Mouse (Mus musculus) hematopoietic stem cell, adult 5-6 weeks (primary cell): ENCODE measurements around the gene Mtmr4. TPM values are rescaled to one million over a fixed set of nuclear protein-coding genes. Genes with fewer than 3 reads are reported as not detected.

Experiments used
- ATAC-seq, 2 experiments: fragments of 125-278 bp in 1 of 2; replicated peaks in 1 of 2; 2 replicates each; pipeline ENCODE4 v1.8.0; 2016 to 2017; ENCODE audit warnings: inconsistent platforms in 2 of 2, mild to moderate bottlenecking in 2 of 2, moderate number of reproducible peaks in 2 of 2, low read depth in 1 of 2, moderate TSS enrichment in 1 of 2; ENCODE audit not compliant: low FRiP score in 2 of 2, poor library complexity in 2 of 2, severe bottlenecking in 2 of 2, insufficient read depth in 1 of 2, low TSS enrichment in 1 of 2
- total RNA-seq: library from RNA; stranded (forward); fragments of 172-1452, 232-1000 nt; gene quantifications from 2 replicates; pipeline ENCODE4 v1.2.3, GENCODE M21; 2017

The Mtmr4 gene
- total RNA-seq, 1 experiment from 2014 or later, result 21.1 TPM

GRCm38 (mm10) chr11:87579713-87580112, 12.2 kb upstream of the Mtmr4 start:
- no peak for ATAC-seq

- no peak for ATAC-seq
These were observed 11.3 kb upstream of the Mtmr4 start for GRCm38 (mm10) chr11:87580543-87581085.

GRCm38 (mm10) chr11:87581161-87581865, 10.6 kb upstream of the Mtmr4 start:
- ATAC-seq, result no peak

GRCm38 (mm10) chr11:87581933-87582710, 9.8 kb upstream of the Mtmr4 start:
- no peak for ATAC-seq

- no peak for ATAC-seq
These were observed 8.5 kb upstream of the Mtmr4 start for GRCm38 (mm10) chr11:87583291-87584034.

- no peak for ATAC-seq
These were observed 7.1 kb upstream of the Mtmr4 start for GRCm38 (mm10) chr11:87584711-87585505.

- no peak for ATAC-seq
These were observed 4.6 kb upstream of the Mtmr4 start for GRCm38 (mm10) chr11:87587211-87587874.

GRCm38 (mm10) chr11:87589605-87590004, 2.4 kb upstream of the Mtmr4 start:
- ATAC-seq, result no peak

GRCm38 (mm10) chr11:87590841-87591525, 979 bp upstream of the Mtmr4 start:
- ATAC-seq, result no peak

GRCm38 (mm10) chr11:87592354-87592695, 363 bp downstream of the Mtmr4 start:
- ATAC-seq, result peak in 1 of 2 experiments; percentile 0; a peak in 1 of 4 replicates

- ATAC-seq, result no peak
These were observed 994 bp downstream of the Mtmr4 start for GRCm38 (mm10) chr11:87592713-87593598.

GRCm38 (mm10) chr11:87595327-87595841, 3.4 kb downstream of the Mtmr4 start:
- ATAC-seq, result peak; percentile 14 to 37

GRCm38 (mm10) chr11:87595976-87596375, 4.0 kb downstream of the Mtmr4 start:
- ATAC-seq, result no peak

GRCm38 (mm10) chr11:87596492-87596891, 4.5 kb downstream of the Mtmr4 start:
- no peak for ATAC-seq

GRCm38 (mm10) chr11:87597061-87597460, 5.1 kb downstream of the Mtmr4 start:
- ATAC-seq, result no peak
